Mouse (Mus musculus) forebrain, postnatal 0 days (tissue): ENCODE results near the gene Tmem41b. TPM values are rescaled to one million over a fixed set of nuclear protein-coding genes. Genes with fewer than 3 reads are reported as not detected.
A peak's percentile ranks its signal among the peaks of the same experiment; 100 is the strongest.

Source experiments
- ATAC-seq: fragments of 200-750 bp; cut with Nextera tagmentation; 2 replicates; pipeline ENCODE4 v1.8.0; 2017; ENCODE audit warnings: mild to moderate bottlenecking, moderate library complexity
- DNase-seq: peaks from one replicate; pipeline ENCODE4 v3.0.0-alpha.2; 2015
- H3K27ac ChIP-seq: fragments of 300-500 bp; sonication (generic); 2 replicates; pipeline ENCODE4 v1.5.1; 2014; ENCODE audit warnings: low read depth, mild to moderate bottlenecking, antibody characterized with exemption, low read length, moderate library complexity, mixed read lengths
- H3K27me3 ChIP-seq: fragments of 300-500 bp; sonication (generic); 2 replicates; pipeline ENCODE4 v1.6.1; 2014; ENCODE audit warnings: mild to moderate bottlenecking, low read length, mixed read lengths; ENCODE audit not compliant: insufficient read depth
- H3K36me3 ChIP-seq: fragments of 300-500 bp; sonication (generic); 2 replicates; pipeline ENCODE4 v1.6.1; 2014; ENCODE audit warnings: mild to moderate bottlenecking, moderate library complexity; ENCODE audit not compliant: insufficient read depth
- H3K4me1 ChIP-seq: fragments of 300-500 bp; sonication (generic); 2 replicates; pipeline ENCODE4 v1.6.1; 2014; ENCODE audit warnings: antibody characterized with exemption; ENCODE audit not compliant: insufficient read depth
- H3K4me2 ChIP-seq: fragments of 300-500 bp; sonication (generic); 2 replicates; pipeline ENCODE4 v1.6.1; 2014; ENCODE audit warnings: low read depth, mild to moderate bottlenecking, moderate library complexity
- H3K4me3 ChIP-seq: fragments of 300-500 bp; sonication (generic); 2 replicates; pipeline ENCODE4 v1.5.1; 2014; ENCODE audit warnings: low read depth, low read length, mixed read lengths
- H3K9ac ChIP-seq: fragments of 300-500 bp; sonication (generic); 2 replicates; pipeline ENCODE4 v1.6.1; 2014; ENCODE audit warnings: mild to moderate bottlenecking
- H3K9me3 ChIP-seq: fragments of 300-500 bp; sonication (generic); 2 replicates; pipeline ENCODE4 v1.6.1; 2016; ENCODE audit warnings: low read length
- CTCF ChIP-seq: sonication (generic); IDR thresholded peaks from 2 replicates; pipeline ENCODE4 v1.5.1; 2016; ENCODE audit warnings: antibody characterized with exemption, control low read depth, low read depth
- WGBS: fragments of 180-500 bp; shearing (Covaris S2); extraction: QIAGEN DNeasy Blood & Tissue Kit; methylation state at CpG from one replicate; pipeline ENCODE4 v1.1.7; 2014; 5-methylcytosine and 5-hydroxymethylcytosine counted together
- polyA plus RNA-seq: library from polyadenylated mRNA; unstranded; fragments of >200 nt; fragmentation: Nextera tagmentation; extraction: Ambion mirVana; gene quantifications from 2 replicates; pipeline ENCODE4 v1.2.1, GENCODE M21; 2015
- total RNA-seq: library from RNA; depleted of rRNA; stranded (reverse); fragments of >200 nt; gene quantifications from 2 replicates; pipeline ENCODE4 v1.2.3, GENCODE M21; 2014; rRNA removed

Gene Tmem41b
- total and polyA plus RNA-seq, 2 experiments from 2014 or later: 46.4 to 63.2 TPM

- no peak for DNase-seq
- Histone ChIP-seq H3K4me1 (peaks cover 20% of the 10 kb centered on the region), H3K27me3 (no peaks in the 10 kb centered on the region), H3K27ac (no peak overlapping the region), H3K9me3 (no peaks in the 10 kb centered on the region), H3K4me2 (no peak overlapping the region), H3K4me3 (no peak overlapping the region), H3K9ac (no peak overlapping the region), H3K36me3 (no peaks in the 10 kb centered on the region)
- 69% methylated on average over 6 of the region's 6 CpGs for WGBS
- no peak for TF ChIP-seq CTCF
- no peak for ATAC-seq
Observed at GRCm38 (mm10) chr7:109954622-109955401, 31.9 kb downstream of the Tmem41b start.

- no peak for DNase-seq
- Histone ChIP-seq H3K4me1 (0 out of 2 replicates have a peak, but pooled peaks cover 8% of the 10 kb centered on the region), H3K4me3 (no peak overlapping the region), H3K27ac (no peak overlapping the region), H3K9ac (no peak overlapping the region), H3K9me3 (no peaks in the 10 kb centered on the region), H3K36me3 (no peaks in the 10 kb centered on the region), H3K4me2 (no peak overlapping the region), H3K27me3 (no peaks in the 10 kb centered on the region)
- 72% methylated on average over 4 of the region's 4 CpGs for WGBS
- TF ChIP-seq CTCF: no peak
- no peak for ATAC-seq
Observed at GRCm38 (mm10) chr7:109951297-109951696, 35.4 kb downstream of the Tmem41b start.

DNA sequence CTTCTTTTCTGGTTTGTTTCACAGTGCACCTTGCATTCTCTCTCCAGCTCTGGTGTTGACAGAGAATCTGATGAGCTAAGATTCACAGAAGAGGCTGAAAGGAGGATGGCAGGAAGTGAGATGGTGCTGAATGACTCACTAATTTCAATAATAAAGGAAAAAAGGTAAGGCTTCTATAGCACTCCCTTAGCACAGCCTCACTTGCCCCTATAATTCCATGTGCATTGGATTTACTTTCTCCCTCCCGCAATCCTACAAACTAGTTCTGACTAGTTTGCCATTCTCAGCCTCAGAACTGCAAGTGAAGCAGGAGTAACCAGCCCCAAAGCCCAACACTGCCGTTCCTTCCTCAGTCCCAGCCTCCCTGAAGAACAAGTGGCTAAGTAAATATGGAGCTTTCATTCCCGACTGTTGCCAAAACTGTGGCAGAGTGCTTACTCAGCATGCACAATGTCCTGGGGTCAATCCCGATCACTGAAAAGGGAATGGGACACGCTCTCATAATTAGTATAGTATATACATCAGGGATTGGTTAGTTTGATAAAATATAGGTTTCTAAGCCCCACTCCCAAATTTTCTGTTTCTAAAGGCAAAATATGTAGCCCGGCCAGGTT, 42.2 kb downstream of the Tmem41b start:
- H3K4me2 ChIP-seq: no peak overlapping the region
- H3K9me3 ChIP-seq: no peaks in the 10 kb centered on the region
- H3K4me3 ChIP-seq: no peak overlapping the region
- H3K36me3 ChIP-seq: no peaks in the 10 kb centered on the region
- no peak for ATAC-seq
- H3K27ac ChIP-seq: no peak overlapping the region
- H3K9ac ChIP-seq: no peak overlapping the region
- no peaks in the 10 kb centered on the region for H3K27me3 ChIP-seq
- no peaks in the 10 kb centered on the region for H3K4me1 ChIP-seq
- no peak for DNase-seq
- TF ChIP-seq CTCF: no peak
- WGBS: 56% methylated on average over 6 of the region's 6 CpGs

DNA sequence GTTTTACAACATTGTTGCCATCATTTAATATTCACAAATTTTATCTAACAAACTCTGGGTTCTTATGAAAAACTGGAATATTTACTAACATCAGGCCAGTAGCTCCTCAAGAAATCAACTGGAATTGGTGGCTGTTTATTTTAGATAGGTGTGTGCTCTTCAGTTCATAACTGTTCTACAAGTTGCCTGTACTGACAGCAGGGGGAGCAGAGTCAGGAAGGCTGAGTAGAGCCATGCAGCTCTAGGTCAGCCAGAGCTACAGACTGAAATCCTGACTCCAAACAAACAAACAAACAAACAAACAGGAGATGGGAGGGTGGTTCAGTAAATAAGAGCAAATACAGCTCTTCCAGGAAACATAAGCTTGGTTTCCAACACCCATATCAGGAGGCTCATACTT, 57.1 kb downstream of the Tmem41b start:
- no peaks in the 10 kb centered on the region for H3K27me3 ChIP-seq
- no peak for ATAC-seq
- H3K4me3 ChIP-seq: no peak overlapping the region
- peaks cover 41% of the 10 kb centered on the region for H3K36me3 ChIP-seq
- H3K4me2 ChIP-seq: no peak overlapping the region
- no peaks in the 10 kb centered on the region for H3K9me3 ChIP-seq
- no peak overlapping the region for H3K27ac ChIP-seq
- no peaks in the 10 kb centered on the region for H3K4me1 ChIP-seq
- no peak overlapping the region for H3K9ac ChIP-seq
- TF ChIP-seq CTCF: peak; percentile 44
- no peak for DNase-seq

DNA sequence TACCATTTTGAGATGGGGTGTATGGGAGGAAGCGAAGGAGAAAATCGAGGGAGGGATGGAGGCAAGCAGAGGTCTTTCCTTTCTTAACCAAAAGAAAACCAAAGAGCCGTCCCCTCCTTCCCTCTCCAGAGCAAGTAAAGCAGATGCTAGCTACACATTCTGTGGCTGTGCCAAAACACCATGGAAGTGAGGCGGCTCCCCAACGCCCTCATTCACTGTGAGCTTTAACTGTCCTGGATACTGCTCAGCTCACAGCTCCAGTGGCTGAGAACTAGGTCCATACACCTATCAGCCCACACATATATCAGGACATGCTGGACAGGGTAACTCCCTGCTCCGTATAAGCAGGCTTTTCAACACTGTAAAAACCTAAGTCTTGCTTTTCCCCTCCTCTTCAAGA, 58.4 kb downstream of the Tmem41b start:
- DNase-seq (no peak), ATAC-seq (no peak)
- Histone ChIP-seq H3K4me1 (no peaks in the 10 kb centered on the region), H3K27ac (no peak overlapping the region), H3K9me3 (no peaks in the 10 kb centered on the region), H3K36me3 (peaks cover 33% of the 10 kb centered on the region), H3K9ac (no peak overlapping the region), H3K4me2 (no peak overlapping the region), H3K27me3 (no peaks in the 10 kb centered on the region), H3K4me3 (no peak overlapping the region)
- no peak for TF ChIP-seq CTCF
- WGBS: 85% methylated on average over 6 of the region's 6 CpGs

DNA sequence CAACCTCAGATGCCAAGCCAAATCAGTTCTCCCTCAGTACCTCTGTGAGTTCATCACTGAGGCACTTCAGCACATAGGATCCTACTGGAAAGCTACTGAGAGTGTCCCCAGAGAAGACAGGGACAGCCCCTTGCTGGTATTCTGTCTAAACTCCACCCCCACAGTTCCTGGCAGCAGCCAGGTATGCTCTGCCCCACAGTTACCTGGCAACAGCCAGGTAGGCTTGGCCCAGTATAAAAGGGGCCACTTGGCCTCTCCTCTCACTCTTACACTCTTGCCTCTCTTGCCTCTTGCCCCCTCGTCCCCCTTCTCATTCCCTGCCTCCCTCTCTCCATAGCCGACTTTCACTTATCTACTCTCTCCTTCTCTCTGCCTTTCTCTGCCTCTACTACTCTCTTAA, 61.8 kb downstream of the Tmem41b start:
- H3K4me3 ChIP-seq: no peak overlapping the region
- no peak for ATAC-seq
- H3K27me3 ChIP-seq: no peaks in the 10 kb centered on the region
- no peaks in the 10 kb centered on the region for H3K9me3 ChIP-seq
- no peak for TF ChIP-seq CTCF
- H3K4me1 ChIP-seq: no peaks in the 10 kb centered on the region
- H3K36me3 ChIP-seq: peaks cover 41% of the 10 kb centered on the region
- H3K9ac ChIP-seq: no peak overlapping the region
- H3K4me2 ChIP-seq: no peak overlapping the region
- 81% methylated on average over 2 of the region's 2 CpGs for WGBS
- H3K27ac ChIP-seq: no peak overlapping the region
- no peak for DNase-seq

- H3K36me3 ChIP-seq: peaks cover 56% of the 10 kb centered on the region
- ATAC-seq (no peak), DNase-seq (no peak)
- no peak for TF ChIP-seq CTCF
- no peaks in the 10 kb centered on the region for H3K27me3 ChIP-seq
- H3K9ac ChIP-seq: no peak overlapping the region
- H3K9me3 ChIP-seq: no peaks in the 10 kb centered on the region
- WGBS: 95% methylated on average over 4 of the region's 4 CpGs
- H3K27ac ChIP-seq: no peak overlapping the region
- H3K4me3 ChIP-seq: no peak overlapping the region
- H3K4me1 ChIP-seq: no peaks in the 10 kb centered on the region
- no peak overlapping the region for H3K4me2 ChIP-seq
Observed at GRCm38 (mm10) chr7:109922889-109923288, 63.8 kb downstream of the Tmem41b start.

Other genes starting within 250 kb of the Tmem41b start
- 109 and 139 TPM in 2 replicates for gene Tmem9b, start 234.1 kb downstream of the Tmem41b start, total RNA-seq
- 157 and 178 TPM in 2 replicates for gene Tmem9b, start 234.1 kb downstream of the Tmem41b start, polyA plus RNA-seq
- gene Nrip3, start 204.9 kb downstream of the Tmem41b start, total RNA-seq: 23.6 and 43.4 TPM in 2 replicates
- gene Nrip3, start 204.9 kb downstream of the Tmem41b start, polyA plus RNA-seq: 14.8 and 21.9 TPM in 2 replicates
- 1.8 TPM in 2 replicates for gene Scube2, start 121.2 kb downstream of the Tmem41b start, total RNA-seq
- gene Scube2, start 121.2 kb downstream of the Tmem41b start, polyA plus RNA-seq: 0.78 and 1.6 TPM in 2 replicates
- gene Dennd5a, start 26.5 kb downstream of the Tmem41b start, total RNA-seq: 144 and 156 TPM in 2 replicates
- gene Dennd5a, start 26.5 kb downstream of the Tmem41b start, polyA plus RNA-seq: 24.0 and 28.0 TPM in 2 replicates
- gene Ipo7, start 31.3 kb upstream of the Tmem41b start, total RNA-seq: 88.0 and 97.9 TPM in 2 replicates
- gene Ipo7, start 31.3 kb upstream of the Tmem41b start, polyA plus RNA-seq: 21.7 and 26.5 TPM in 2 replicates
- 12.1 and 12.2 TPM in 2 replicates for gene Zfp143, start 74.3 kb upstream of the Tmem41b start, total RNA-seq
- gene Zfp143, start 74.3 kb upstream of the Tmem41b start, polyA plus RNA-seq: 5.7 and 6.7 TPM in 2 replicates
- gene Wee1, start 135.1 kb upstream of the Tmem41b start, total RNA-seq: 3.1 and 5.8 TPM in 2 replicates
- 3.3 and 4.4 TPM in 2 replicates for gene Wee1, start 135.1 kb upstream of the Tmem41b start, polyA plus RNA-seq
- gene Swap70, start 234.8 kb upstream of the Tmem41b start, total RNA-seq: 10.1 and 12.2 TPM in 2 replicates
- 5.8 and 7.1 TPM in 2 replicates for gene Swap70, start 234.8 kb upstream of the Tmem41b start, polyA plus RNA-seq